Mouse (Mus musculus) ES-E14 (cell line): Measurements from ENCODE around the gene BC049715.

Experiments used
- HCFC1 ChIP-seq: IDR thresholded peaks from 2 replicates; pipeline ENCODE4 v1.6.1; 2012; ENCODE audit warnings: low read length, inconsistent platforms, borderline replicate concordance; ENCODE audit not compliant: insufficient read depth
- MAFK ChIP-seq: IDR thresholded peaks from 2 replicates; pipeline ENCODE4 v1.6.1; 2014; ENCODE audit warnings: mild to moderate bottlenecking, low read depth, low read length, inconsistent platforms; ENCODE audit not compliant: insufficient read depth
- ZC3H11A ChIP-seq: IDR thresholded peaks from 2 replicates; pipeline ENCODE4 v1.6.1; 2012; ENCODE audit warnings: low read depth, mild to moderate bottlenecking, inconsistent platforms, low read length, borderline replicate concordance

DNA sequence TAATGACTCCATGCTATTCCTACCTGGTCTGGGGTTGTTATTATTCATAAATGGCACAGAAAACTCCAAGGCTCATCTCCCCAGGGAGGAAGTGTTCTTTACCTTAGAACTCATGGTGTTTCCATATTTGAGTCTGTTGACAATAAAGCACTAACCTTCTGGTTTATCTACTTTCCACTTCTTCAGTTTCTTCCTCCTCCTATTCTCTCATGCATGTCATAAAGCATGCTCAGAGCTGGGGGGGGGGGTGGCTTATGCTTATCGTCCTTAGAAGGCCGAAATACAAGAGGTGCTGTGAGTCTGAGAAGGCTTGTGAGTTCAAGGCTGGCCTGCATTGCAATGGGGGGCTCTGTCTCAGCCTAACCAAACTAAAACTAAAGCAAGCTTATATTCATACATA lies 27.8 kb downstream of the BC049715 start:
- TF ChIP-seq MAFK (no peak), ZC3H11A (no peak), HCFC1 (no peak)
